Mouse (Mus musculus) kidney, embryonic 15.5 days (tissue): ENCODE results near the gene Nat14. TPM values are rescaled to one million over a fixed set of nuclear protein-coding genes. Genes with fewer than 3 reads are reported as not detected.
A peak's percentile ranks its signal among the peaks of the same experiment; 100 is the strongest.

Source experiments
- ATAC-seq: fragments of 200-750 bp; cut with Nextera tagmentation; replicated peaks from 2 replicates; pipeline ENCODE4 v1.8.0; 2017; ENCODE audit warnings: moderate TSS enrichment; ENCODE audit not compliant: low FRiP score
- H3K27ac ChIP-seq: fragments of 300-500 bp; sonication (generic); 2 replicates; pipeline ENCODE4 v1.5.1; 2015; ENCODE audit warnings: mild to moderate bottlenecking, inconsistent platforms
- H3K27me3 ChIP-seq: fragments of 300-500 bp; sonication (generic); 2 replicates; pipeline ENCODE4 v1.6.1; 2015; ENCODE audit warnings: inconsistent platforms
- H3K36me3 ChIP-seq: fragments of 300-500 bp; sonication (generic); 2 replicates; pipeline ENCODE4 v1.6.1; 2015; ENCODE audit warnings: inconsistent platforms
- H3K4me1 ChIP-seq: fragments of 300-500 bp; sonication (generic); 2 replicates; pipeline ENCODE4 v1.6.1; 2015; ENCODE audit warnings: inconsistent platforms
- H3K4me2 ChIP-seq: fragments of 300-500 bp; sonication (generic); 2 replicates; pipeline ENCODE4 v1.6.1; 2015; ENCODE audit warnings: moderate library complexity, mild to moderate bottlenecking, inconsistent platforms
- H3K4me3 ChIP-seq: fragments of 300-500 bp; sonication (generic); replicated peaks from 2 replicates; pipeline ENCODE4 v1.5.1; 2015; ENCODE audit warnings: mild to moderate bottlenecking, inconsistent platforms
- H3K9ac ChIP-seq: fragments of 300-500 bp; sonication (generic); 2 replicates; pipeline ENCODE4 v1.6.1; 2015; ENCODE audit warnings: mild to moderate bottlenecking, inconsistent platforms
- H3K9me3 ChIP-seq: fragments of 300-500 bp; sonication (generic); replicated peaks from 2 replicates; pipeline ENCODE4 v1.6.1; 2016; ENCODE audit warnings: inconsistent platforms
- WGBS: fragments of 180-500 bp; shearing (Covaris S2); methylation state at CpG from one replicate; pipeline ENCODE4 v1.1.7; 2015; ENCODE audit warnings: mixed read lengths; 5-methylcytosine and 5-hydroxymethylcytosine counted together
- polyA plus RNA-seq: library from polyadenylated mRNA; unstranded; fragments of >200 nt; fragmentation: Nextera tagmentation; extraction: Ambion mirVana; gene quantifications from 2 replicates; pipeline ENCODE4 v1.2.1, GENCODE M21; 2015

Gene Nat14
- polyA plus RNA-seq, 1 experiment from 2014 or later = 5.3 TPM

DNA sequence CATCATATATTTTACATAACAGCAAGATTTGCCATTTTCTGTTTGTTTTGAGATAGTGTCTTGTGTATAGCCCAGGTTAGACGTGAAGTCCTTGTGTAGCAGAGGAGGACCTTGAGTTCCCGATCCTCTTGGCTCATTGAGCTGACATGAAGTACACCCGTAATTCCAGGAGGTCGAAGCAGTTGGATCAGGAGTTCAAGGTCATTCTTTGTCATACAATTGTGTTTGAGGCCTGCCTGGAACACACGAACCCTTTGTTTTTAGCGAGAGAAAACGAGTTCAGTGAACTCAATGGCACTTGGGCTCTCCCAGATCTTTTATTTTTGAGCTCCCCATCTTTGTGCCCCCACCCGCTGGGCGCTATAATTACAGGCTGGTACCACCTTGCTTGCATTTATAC, 19.4 kb upstream of the Nat14 start:
- H3K4me3 ChIP-seq = no peak overlapping the region
- peaks cover 3% of the 10 kb centered on the region; the same call in 1 of the 2 replicates for H3K9me3 ChIP-seq
- H3K36me3 ChIP-seq = no peaks in the 10 kb centered on the region
- ATAC-seq = no peak
- H3K4me1 ChIP-seq = peaks cover 18% of the 10 kb centered on the region
- H3K4me2 ChIP-seq = no peak overlapping the region
- no peak overlapping the region for H3K27ac ChIP-seq
- WGBS = 85% methylated on average over 9 of the region's 9 CpGs
- no peaks in the 10 kb centered on the region for H3K27me3 ChIP-seq
- H3K9ac ChIP-seq = no peak overlapping the region

- H3K27me3 ChIP-seq = no peaks in the 10 kb centered on the region
- WGBS = 51% methylated on average over 10 of the region's 10 CpGs
- no peak within 1 kb of the TSS for H3K4me2 ChIP-seq
- H3K9me3 ChIP-seq = no peaks in the 10 kb centered on the region
- H3K36me3 ChIP-seq = no peaks in the 10 kb centered on the region
- ATAC-seq = no peak
- no peak within 1 kb of the TSS for H3K9ac ChIP-seq
- no peak within 1 kb of the TSS for H3K4me3 ChIP-seq
- H3K27ac ChIP-seq = no peak within 1 kb of the TSS
- H3K4me1 ChIP-seq = peaks cover 8% of the 10 kb centered on the region; the same call in 1 of the 2 replicates
Measured at GRCm38 (mm10) chr7:4906466-4906950, 15.3 kb upstream of the Nat14 start, which contains the start of gene Gm36210. Gene Gm36210 (minus strand): TSS chr7:4906516.

- Histone ChIP-seq H3K9me3 (no peaks in the 10 kb centered on the region), H3K4me2 (no peak overlapping the region), H3K4me1 (peaks cover 17% of the 10 kb centered on the region), H3K9ac (no peak overlapping the region), H3K36me3 (no peaks in the 10 kb centered on the region), H3K4me3 (no peak overlapping the region), H3K27ac (peak overlapping the region; percentile 65), H3K27me3 (no peaks in the 10 kb centered on the region)
- WGBS = 34% methylated on average over 9 of the region's 9 CpGs
- no peak for ATAC-seq
Measured at GRCm38 (mm10) chr7:4911561-4911960, 10.3 kb upstream of the Nat14 start.

GRCm38 (mm10) chr7:4912248-4912647, 9.6 kb upstream of the Nat14 start:
- no peaks in the 10 kb centered on the region for H3K9me3 ChIP-seq
- peaks cover under 1% of the 10 kb centered on the region; the same call in 1 of the 2 replicates for H3K36me3 ChIP-seq
- H3K9ac ChIP-seq = no peak overlapping the region
- 69% methylated on average over 5 of the region's 5 CpGs for WGBS
- no peak overlapping the region for H3K4me3 ChIP-seq
- no peak overlapping the region for H3K27ac ChIP-seq
- H3K27me3 ChIP-seq = no peaks in the 10 kb centered on the region
- no peak for ATAC-seq
- no peak overlapping the region for H3K4me2 ChIP-seq
- peaks cover 20% of the 10 kb centered on the region for H3K4me1 ChIP-seq

- H3K4me1 ChIP-seq = peaks cover 20% of the 10 kb centered on the region
- peak within 1 kb of the TSS; percentile 76 for H3K4me2 ChIP-seq
- H3K9me3 ChIP-seq = no peaks in the 10 kb centered on the region
- peak within 1 kb of the TSS; percentile 87 for H3K9ac ChIP-seq
- peak within 1 kb of the TSS; percentile 99 for H3K27ac ChIP-seq
- peak within 1 kb of the TSS; percentile 79 for H3K4me3 ChIP-seq
- no peaks in the 10 kb centered on the region for H3K27me3 ChIP-seq
- H3K36me3 ChIP-seq = peaks cover 29% of the 10 kb centered on the region
- ATAC-seq = peak; percentile 87
- WGBS = under 1% methylated on average over 53 of the region's 56 CpGs
Measured at GRCm38 (mm10) chr7:4915007-4915665, 6.7 kb upstream of the Nat14 start, which contains the start of gene Zfp628. Gene Zfp628 (plus strand): TSS chr7:4915217.

- no peaks in the 10 kb centered on the region for H3K9me3 ChIP-seq
- peak overlapping the region; percentile 79 for H3K4me3 ChIP-seq
- peak overlapping the region; percentile 87 for H3K9ac ChIP-seq
- peaks cover 19% of the 10 kb centered on the region for H3K4me1 ChIP-seq
- H3K27ac ChIP-seq = peak overlapping the region; percentile 99
- peak overlapping the region; percentile 76 for H3K4me2 ChIP-seq
- 10% methylated on average over 14 of the region's 14 CpGs for WGBS
- H3K27me3 ChIP-seq = no peaks in the 10 kb centered on the region
- H3K36me3 ChIP-seq = peaks cover 36% of the 10 kb centered on the region
- peak; percentile 71 for ATAC-seq
Measured at GRCm38 (mm10) chr7:4915669-4916416, 6.0 kb upstream of the Nat14 start.

DNA sequence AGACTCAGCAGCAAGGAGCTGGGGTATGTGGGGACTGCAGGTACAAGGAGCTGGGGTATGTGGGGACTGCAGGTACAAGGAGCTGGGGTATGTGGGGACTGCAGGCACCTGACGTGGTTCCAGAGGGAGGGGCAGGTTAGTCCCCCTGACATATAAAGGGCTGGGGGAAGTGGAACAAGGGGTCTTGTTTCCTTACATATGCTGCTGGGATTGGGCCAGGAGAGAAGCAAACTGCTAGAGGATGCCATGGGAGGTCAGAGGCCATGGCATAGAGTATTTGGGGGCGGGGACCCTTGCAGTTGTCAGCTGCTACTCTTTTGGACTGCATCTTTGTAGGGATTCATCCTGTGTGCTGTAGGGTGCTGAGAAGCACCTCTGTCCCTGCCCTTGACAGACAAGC, 4.3 kb upstream of the Nat14 start:
- H3K9me3 ChIP-seq = no peaks in the 10 kb centered on the region
- no peak overlapping the region for H3K9ac ChIP-seq
- H3K27me3 ChIP-seq = no peaks in the 10 kb centered on the region
- ATAC-seq = no peak
- H3K36me3 ChIP-seq = peaks cover 41% of the 10 kb centered on the region
- H3K4me1 ChIP-seq = peaks cover 31% of the 10 kb centered on the region
- no peak overlapping the region for H3K27ac ChIP-seq
- 85% methylated on average over 2 of the region's 2 CpGs for WGBS
- no peak overlapping the region for H3K4me2 ChIP-seq
- H3K4me3 ChIP-seq = no peak overlapping the region

DNA sequence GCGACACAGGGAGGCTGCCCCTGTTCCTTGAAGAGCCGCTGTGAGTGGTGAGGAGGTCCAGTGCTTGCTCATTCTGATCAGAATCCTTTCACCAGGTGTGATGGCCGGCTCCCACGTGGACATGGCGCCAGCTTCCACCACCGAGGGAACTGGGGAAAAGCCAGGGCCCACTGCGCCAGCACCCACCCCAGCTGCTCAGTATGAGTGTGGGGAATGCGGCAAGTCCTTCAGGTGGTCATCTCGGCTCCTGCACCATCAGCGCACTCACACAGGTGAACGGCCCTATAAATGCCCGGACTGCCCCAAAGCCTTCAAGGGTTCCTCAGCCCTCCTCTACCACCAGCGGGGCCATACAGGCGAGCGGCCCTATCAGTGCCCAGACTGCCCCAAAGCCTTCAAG, 3.1 kb upstream of the Nat14 start:
- WGBS = 90% methylated on average over 15 of the region's 15 CpGs
- Histone ChIP-seq H3K27me3 (no peaks in the 10 kb centered on the region), H3K4me2 (no peak overlapping the region), H3K27ac (no peak overlapping the region), H3K9ac (no peak overlapping the region), H3K4me1 (peaks cover 43% of the 10 kb centered on the region), H3K9me3 (no peaks in the 10 kb centered on the region), H3K4me3 (no peak overlapping the region), H3K36me3 (peaks cover 41% of the 10 kb centered on the region)
- ATAC-seq = no peak

- no peaks in the 10 kb centered on the region for H3K27me3 ChIP-seq
- no peak overlapping the region for H3K9ac ChIP-seq
- H3K36me3 ChIP-seq = peaks cover 41% of the 10 kb centered on the region
- no peak overlapping the region for H3K4me2 ChIP-seq
- H3K4me1 ChIP-seq = peaks cover 47% of the 10 kb centered on the region
- WGBS = 86% methylated on average over 21 of the region's 21 CpGs
- no peak overlapping the region for H3K27ac ChIP-seq
- ATAC-seq = no peak
- no peaks in the 10 kb centered on the region for H3K9me3 ChIP-seq
- H3K4me3 ChIP-seq = no peak overlapping the region
Measured at GRCm38 (mm10) chr7:4919096-4919495, 2.7 kb upstream of the Nat14 start.

GRCm38 (mm10) chr7:4919971-4920370, 1.9 kb upstream of the Nat14 start:
- H3K4me3 ChIP-seq = no peak overlapping the region
- no peaks in the 10 kb centered on the region for H3K27me3 ChIP-seq
- no peak overlapping the region for H3K4me2 ChIP-seq
- no peak for ATAC-seq
- H3K36me3 ChIP-seq = peaks cover 41% of the 10 kb centered on the region
- no peaks in the 10 kb centered on the region for H3K9me3 ChIP-seq
- no peak overlapping the region for H3K27ac ChIP-seq
- peaks cover 52% of the 10 kb centered on the region for H3K4me1 ChIP-seq
- H3K9ac ChIP-seq = no peak overlapping the region
- 90% methylated on average over 21 of the region's 21 CpGs for WGBS

DNA sequence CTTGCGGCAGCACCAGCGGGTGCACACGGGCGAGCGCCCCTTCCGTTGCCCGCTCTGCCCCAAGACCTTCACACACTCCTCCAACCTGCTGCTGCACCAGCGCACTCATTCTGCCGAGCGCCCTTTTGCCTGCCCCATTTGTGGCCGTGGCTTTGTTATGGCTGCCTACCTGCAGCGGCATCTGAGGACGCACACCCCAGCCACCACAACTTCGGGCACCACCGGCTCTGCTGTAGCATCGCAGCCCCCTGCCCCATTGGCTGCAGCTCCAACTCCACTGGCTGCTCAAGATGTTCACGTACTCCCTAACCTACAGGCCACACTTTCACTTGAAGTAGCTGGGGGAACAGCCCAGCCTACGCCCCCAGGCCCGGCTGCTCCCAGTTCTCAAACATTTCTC, 1.3 kb upstream of the Nat14 start:
- H3K9ac ChIP-seq = no peak overlapping the region
- H3K4me1 ChIP-seq = peaks cover 57% of the 10 kb centered on the region
- WGBS = 91% methylated on average over 19 of the region's 19 CpGs
- no peak for ATAC-seq
- H3K27me3 ChIP-seq = no peaks in the 10 kb centered on the region
- no peaks in the 10 kb centered on the region for H3K9me3 ChIP-seq
- peak overlapping the region; percentile 92 for H3K27ac ChIP-seq
- peaks cover 41% of the 10 kb centered on the region for H3K36me3 ChIP-seq
- H3K4me3 ChIP-seq = no peak overlapping the region
- no peak overlapping the region for H3K4me2 ChIP-seq
